Mouse (Mus musculus) heart, adult 9 months (tissue): ENCODE measurements around the gene Pld3.

Source experiments
- DNase-seq, 2 experiments: peaks; one replicate each; pipeline ENCODE4 v3.0.0; 2022; ENCODE audit warnings: low spot score in 2 of 2

The Pld3 gene

GRCm38 (mm10) chr7:27552931-27553513, at the start of gene Pld3, which contains the start of gene 2310022A10Rik:
Gene Pld3, minus strand, starts transcription at chr7:27553218.
Gene 2310022A10Rik, plus strand, starts transcription at chr7:27553233.
- DNase-seq = peak; percentile 96 to 98

GRCm38 (mm10) chr7:27602161-27602560, 49.1 kb upstream of the Pld3 start:
- DNase-seq = no peak

GRCm38 (mm10) chr7:27601628-27602027, 48.6 kb upstream of the Pld3 start:
- no peak for DNase-seq

GRCm38 (mm10) chr7:27598053-27598452, 45.0 kb upstream of the Pld3 start:
- no peak for DNase-seq

GRCm38 (mm10) chr7:27596586-27597503, 43.8 kb upstream of the Pld3 start:
- peak; percentile 51 to 65 for DNase-seq

GRCm38 (mm10) chr7:27592934-27593645, 40.1 kb upstream of the Pld3 start:
- peak; percentile 49 to 57 for DNase-seq

- peak; percentile 34 to 52 for DNase-seq
Measured at GRCm38 (mm10) chr7:27592217-27592929, 39.4 kb upstream of the Pld3 start.

- DNase-seq = peak; percentile 93 to 96
Measured at GRCm38 (mm10) chr7:27591266-27592216, 38.5 kb upstream of the Pld3 start, which contains the start of gene Akt2. Gene Akt2, plus strand, starts transcription at chr7:27591552.

GRCm38 (mm10) chr7:27590566-27591213, 37.7 kb upstream of the Pld3 start:
- DNase-seq = no peak

GRCm38 (mm10) chr7:27590088-27590487, 37.1 kb upstream of the Pld3 start:
- no peak for DNase-seq

GRCm38 (mm10) chr7:27587741-27588140, 34.7 kb upstream of the Pld3 start:
- DNase-seq = no peak

- no peak for DNase-seq
Measured at GRCm38 (mm10) chr7:27586861-27587260, 33.8 kb upstream of the Pld3 start.

GRCm38 (mm10) chr7:27580380-27581174, 27.6 kb upstream of the Pld3 start:
- no peak for DNase-seq

- DNase-seq = no peak
Measured at GRCm38 (mm10) chr7:27578465-27578864, 25.4 kb upstream of the Pld3 start.

GRCm38 (mm10) chr7:27577589-27577988, 24.6 kb upstream of the Pld3 start:
- DNase-seq = no peak

- DNase-seq = no peak
Measured at GRCm38 (mm10) chr7:27576914-27577313, 23.9 kb upstream of the Pld3 start.

GRCm38 (mm10) chr7:27574124-27574880, 21.3 kb upstream of the Pld3 start:
- no peak for DNase-seq

- DNase-seq = no peak
Measured at GRCm38 (mm10) chr7:27572133-27572532, 19.1 kb upstream of the Pld3 start.
